Mouse (Mus musculus): ENCODE measurements at regions not wholly inside any gene's neighbourhood (a gene's known extent, or its start where the extent isn't known, plus 50 kb on each side); places are given as distances from the start of the nearest gene placed in this dataset.
A peak's percentile ranks its signal among the peaks of the same experiment; 100 is the strongest.

DNA sequence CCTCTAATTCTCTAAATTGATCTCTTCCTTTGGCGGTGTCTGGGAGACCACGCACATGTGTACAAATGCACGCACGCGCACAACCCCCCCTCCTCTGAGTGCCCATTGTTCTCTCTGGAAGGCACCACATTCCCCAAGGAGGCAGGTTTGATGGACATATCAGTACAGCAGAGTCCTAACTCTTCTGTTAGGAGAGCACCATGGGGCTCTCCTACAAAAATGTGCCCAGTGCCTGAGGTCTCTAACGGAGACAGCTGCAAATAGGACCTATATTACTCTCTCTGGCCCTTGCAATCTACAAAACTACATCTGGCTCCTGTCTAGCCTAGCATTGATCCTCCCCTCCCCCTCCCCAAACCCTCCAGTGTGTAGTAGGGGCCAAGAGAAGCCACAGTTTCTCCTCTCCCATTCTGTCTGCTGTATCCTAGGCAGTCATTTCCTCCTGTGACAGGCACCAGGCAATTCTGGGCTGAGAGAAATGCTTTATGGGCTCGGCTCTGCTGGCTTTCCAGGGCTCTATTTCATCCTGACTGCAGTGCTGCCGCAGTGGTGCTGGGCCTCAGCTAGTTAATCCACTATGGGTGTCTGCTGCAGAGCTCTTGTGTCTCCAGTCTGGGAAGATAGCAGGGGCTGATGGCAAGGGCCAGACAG is 340.6 kb downstream of the Rps24 start:
- no peak for DNase-seq (ENCODE audit: low spot score in 2 of 2)

DNA sequence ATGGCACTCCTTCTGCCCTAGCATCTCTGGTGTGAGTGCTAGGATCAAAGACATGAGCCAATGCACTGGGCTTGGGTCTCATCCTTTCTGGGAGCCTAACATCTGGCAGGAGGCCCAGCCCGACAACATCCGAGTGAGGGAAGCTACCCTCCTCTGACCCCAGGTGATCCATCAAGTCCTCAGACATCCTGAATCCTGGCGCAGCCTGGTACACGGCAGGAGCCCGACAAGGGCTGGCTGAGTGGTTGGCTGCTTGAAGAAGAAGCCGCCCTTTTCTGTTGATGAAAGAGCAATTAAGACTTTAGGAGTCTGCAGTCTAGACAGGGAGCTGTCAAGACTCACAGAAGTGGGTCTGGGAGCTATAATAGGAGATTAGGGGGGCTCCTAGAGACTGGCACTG is 342.1 kb downstream of the Rps24 start:
- no peak for DNase-seq (ENCODE audit: low spot score in 2 of 2)

DNA sequence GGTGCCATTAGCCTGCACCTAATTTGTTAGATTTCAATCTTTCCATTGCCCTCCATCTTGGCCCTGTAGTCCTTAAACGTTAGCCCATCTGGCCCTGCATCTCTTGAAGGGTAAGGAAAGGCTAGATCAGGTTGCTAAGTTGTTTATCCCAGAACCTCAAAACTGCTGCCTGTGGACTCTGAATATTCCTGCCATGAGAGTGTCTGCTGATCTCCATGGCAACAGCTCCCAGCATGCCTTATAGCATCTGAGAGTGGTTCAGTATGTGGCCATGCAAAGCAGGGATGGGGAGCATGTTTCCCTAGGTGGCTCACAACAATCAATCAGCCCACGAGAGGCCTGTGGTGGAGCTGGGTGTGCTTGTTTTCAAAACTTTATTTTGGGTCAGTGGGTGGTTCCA is 346.3 kb downstream of the Rps24 start:
- DNase-seq (ENCODE audit: low spot score in 2 of 2), result no peak

DNA sequence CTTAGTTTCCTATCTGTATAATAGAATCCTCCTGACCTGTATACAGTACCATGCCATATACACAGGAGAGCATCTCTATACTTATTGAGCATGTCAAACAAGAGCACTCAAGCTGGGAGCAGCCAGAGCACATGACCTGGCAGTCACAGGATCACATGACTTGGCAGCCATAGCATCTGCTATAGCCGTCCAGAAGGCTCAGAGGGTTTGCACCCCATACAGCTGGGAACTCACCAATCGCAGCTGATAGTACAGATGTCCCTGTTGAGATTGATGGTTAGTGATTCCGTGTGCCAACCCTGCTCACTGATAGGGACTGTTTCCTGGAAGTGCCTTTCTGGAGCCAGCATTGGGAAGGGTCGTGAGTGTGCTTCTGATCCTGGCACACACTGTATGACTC is 351.3 kb downstream of the Rps24 start:
- DNase-seq (ENCODE audit: low spot score in 2 of 2), result no peak

DNA sequence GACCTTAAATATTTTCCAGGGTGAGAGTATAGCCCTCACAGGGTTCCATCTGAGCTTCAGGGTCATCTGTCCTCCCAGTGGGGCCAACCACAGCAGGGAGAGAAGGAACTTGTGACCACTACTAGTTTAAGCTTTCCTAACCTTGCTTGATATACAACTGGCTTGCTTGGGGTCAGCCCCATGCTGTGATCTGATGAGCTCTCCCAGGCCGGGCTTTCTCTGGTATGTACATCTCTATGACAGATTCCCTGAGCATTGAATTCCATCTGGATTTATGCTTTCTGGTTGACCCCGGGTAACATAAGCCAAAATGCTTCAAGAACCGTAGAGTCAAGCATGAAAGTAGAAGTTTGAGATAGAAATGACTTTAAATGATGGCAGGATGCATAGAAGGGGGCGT is 352.1 kb downstream of the Rps24 start:
- DNase-seq (ENCODE audit: low spot score in 2 of 2), result no peak

DNA sequence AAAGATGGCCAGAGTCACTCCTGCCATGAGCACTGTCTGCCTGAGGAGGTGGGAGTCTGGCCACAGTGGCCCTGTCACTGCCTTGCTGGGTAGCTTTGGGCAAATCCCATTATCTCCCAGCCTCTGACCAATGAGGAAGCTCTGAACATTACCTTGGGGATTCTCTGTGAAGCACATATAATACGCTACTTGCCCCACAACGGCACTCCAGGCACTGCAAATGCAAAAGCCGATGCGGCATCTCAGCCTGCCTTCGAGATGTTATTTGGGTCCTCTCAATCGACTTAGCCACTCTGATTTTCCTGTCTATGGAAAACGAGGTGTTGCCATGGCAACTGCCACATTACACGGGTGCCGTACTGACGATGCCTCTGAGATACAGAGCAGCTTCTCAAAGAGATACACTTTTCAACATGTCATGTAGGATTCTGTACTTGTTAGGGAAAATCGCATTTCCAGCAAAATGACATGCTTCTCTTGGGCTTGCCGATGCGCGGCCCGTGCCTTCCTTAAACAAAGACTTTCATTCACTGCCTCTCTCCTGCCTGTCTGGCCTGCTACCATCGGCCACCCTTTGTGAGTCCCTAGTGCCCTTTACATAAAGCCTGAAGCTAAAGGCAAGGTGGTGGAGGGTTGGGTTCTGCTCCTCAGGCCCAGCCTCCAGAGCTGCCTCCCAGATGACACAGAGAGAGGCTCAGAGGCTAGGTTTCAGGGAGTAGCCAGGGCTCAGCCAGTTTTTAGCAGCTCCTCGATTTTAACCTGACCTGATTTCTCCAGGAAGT is 355.0 kb downstream of the Rps24 start:
- peak; percentile 81 to 92 for DNase-seq (ENCODE audit: low spot score in 2 of 2)

DNA sequence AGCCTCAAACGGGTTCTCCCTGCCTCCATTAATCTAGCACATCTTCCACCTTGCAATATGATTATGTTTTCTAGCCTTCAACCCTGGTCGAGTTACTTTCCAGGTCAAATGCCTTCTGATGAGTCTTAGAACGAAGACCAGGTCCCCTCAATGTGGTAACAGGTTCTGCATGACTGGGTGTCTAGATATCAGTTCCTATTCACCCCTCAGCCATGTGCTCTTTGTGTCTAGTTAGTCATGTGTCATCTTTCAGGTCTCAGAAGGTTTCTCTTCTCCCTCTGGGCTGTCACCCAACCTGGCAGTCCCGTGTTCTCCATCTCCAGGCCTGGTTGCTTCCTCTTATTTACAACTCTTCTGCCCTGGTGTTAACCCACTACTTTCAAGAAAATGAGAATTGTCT is 356.7 kb downstream of the Rps24 start:
- DNase-seq (ENCODE audit: low spot score in 2 of 2), result no peak

DNA sequence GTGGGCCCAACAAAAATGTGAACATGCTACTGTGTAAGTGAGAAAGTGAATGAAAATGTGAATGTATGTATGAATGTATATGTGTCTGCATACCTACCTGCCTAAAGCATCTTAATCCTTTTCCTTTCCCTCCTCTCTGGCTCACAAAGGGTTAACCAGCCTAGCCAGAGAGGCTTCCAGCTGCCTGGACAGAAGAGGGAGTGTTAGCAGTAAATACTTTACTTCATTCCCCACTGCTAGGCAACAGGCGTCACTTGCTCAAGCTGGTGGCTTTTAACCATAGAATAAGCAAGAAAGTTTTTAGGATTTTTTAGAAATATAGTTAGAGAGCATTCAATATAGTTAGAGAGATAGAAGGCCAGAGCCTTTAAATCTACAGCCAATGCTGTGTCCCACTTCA is 363.6 kb downstream of the Rps24 start:
- no peak for DNase-seq (ENCODE audit: low spot score in 2 of 2)

DNA sequence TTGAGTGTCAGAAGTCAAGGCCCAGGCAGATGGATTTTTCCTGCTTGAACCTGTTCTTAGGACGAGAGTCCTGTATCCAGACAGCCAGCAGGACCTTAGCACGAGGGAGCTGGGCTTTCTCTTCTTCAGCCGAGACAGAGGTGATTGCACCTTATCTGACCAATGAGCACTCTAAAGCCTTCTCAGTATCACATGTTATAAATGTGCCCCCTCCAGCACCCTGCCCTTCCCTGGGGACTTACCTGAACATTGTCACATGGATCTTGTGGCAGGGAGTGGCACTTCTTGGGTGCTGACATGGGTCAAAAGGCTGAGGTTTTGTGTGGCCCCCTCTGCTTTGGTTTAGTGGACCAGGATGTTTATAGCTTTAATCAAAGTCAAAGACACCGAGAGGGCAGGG is 367.5 kb downstream of the Rps24 start:
- DNase-seq (ENCODE audit: low spot score in 2 of 2), result no peak

DNA sequence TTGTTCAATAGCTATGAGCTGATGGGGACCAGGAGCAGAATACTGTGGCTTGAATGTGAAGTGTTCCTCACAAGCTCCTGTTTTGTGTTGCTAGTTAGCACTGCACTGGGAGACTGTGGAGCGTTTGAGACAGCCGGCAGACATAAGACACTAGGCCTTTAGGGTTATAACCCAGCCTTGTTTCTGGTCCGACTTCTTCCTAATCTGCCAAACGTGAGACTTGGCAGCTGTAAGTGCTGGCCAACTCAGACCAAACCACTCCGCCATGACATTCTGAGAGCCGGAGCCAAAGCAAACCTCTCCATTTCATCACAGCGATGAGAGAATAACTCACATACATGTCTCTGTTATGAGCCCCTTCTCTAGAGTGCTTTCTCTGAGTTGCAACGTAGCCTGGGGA is 375.2 kb downstream of the Rps24 start:
- no peak for DNase-seq (ENCODE audit: low spot score in 2 of 2)

DNA sequence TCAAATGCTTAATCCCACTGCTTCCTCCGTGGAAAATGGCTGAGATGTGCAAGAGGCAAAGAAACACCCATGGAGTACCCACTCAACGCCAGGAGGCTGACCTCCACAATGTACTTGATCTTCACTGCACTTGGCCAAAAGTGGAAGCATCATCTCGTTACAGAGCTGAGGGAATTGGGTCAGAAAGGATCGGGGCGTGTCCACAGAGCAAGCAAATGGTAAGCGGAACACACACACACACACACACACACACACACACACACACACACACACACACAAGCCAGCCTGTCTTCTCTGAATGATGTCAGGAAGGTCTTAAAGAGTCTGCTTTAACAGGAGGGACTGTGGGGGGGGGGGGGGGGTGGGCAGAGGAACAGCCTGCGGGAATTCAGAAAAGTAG is 375.7 kb downstream of the Rps24 start:
- no peak for DNase-seq (ENCODE audit: low spot score in 2 of 2)

DNA sequence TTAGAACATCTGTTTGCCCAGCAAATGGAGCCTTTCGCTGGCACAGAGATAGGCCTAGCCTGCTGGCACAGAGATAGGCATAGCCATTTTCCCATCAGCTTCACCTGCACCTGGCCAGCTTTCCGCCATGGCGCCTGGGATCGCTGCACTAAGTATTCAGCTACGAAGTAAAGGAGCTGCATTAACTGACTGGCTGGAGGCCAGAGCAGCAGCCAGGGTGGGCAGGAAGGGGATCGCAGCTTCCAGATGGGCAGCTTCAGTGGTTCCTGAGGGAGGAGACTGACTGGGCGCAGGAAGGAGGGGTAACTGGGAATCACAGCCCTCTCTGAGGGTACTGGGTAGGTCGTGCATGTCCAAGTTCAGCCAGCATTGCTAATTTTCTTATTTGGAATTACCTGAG is 376.2 kb downstream of the Rps24 start:
- DNase-seq (ENCODE audit: low spot score in 2 of 2), result no peak

DNA sequence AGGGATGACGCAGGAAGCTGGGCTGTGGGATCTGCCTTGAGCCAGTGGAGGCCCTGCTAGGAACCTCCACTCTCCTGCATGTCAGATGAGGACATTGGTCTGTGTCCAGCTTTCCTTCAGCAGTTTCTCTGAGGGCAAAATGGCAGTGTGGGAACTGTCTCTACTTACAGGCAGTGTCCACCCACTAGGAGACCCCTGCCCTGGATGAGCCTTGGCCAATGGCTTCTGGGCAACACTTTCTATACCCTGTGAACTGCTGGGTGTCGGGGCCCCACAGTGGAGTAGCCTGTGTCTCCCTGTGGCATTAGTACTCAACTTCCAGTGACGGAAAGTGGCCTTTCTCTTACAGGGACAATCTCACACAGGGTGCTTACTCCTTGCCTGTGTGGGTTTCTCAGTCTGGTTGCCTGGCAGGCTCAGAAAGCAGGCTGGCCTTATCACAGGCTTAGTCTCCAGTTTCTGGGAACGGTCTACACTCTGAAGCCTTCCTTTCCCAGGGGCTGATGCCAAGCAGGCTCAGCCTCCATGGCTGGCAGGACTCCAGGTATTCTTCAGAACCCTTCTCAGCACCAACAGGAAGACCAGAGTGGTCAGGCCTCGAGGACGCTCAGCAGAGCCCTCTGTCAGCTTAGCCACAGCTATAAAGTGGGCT is 378.8 kb downstream of the Rps24 start:
- no peak for DNase-seq (ENCODE audit: low spot score in 2 of 2)

DNA sequence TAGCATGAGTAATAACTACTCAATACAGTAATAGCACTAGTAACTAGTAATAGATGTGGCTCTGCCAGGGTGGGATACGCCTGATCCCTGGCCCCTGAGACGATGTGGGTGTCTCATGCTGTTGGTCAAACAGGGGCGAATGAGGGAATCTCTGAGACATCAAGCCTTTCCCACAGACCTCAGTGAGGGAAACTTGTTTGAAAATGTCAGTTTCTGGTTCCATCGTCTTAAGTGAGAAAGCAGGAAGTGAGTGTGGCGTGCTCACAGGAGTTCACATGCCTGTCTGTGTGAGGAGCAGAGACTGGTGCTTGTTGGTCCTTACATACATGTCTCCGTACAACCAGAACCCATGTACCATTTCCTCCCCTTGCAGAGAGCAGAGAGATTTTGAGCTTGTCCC is 380.9 kb downstream of the Rps24 start:
- no peak for DNase-seq (ENCODE audit: low spot score in 2 of 2)

DNA sequence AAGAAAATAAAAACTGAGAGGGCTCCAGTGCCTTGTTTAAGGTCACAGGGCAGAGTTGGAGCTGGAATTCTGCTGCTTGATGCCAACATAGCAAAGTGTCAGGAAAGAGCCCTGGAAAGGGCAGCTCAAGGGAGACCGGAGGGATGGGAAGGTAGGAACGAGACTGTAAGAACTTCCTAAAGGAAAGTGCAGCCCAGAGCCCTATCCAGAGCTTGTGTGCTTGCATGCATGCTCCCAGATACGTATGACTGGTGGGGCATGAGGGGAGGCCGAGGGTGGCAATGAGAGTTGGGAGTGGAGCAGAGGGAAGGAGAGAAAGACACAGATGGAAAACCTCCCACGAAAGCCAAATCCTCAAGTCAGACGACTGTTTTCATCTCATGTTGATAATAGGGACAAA is 381.8 kb downstream of the Rps24 start:
- no peak for DNase-seq (ENCODE audit: low spot score in 2 of 2)

DNA sequence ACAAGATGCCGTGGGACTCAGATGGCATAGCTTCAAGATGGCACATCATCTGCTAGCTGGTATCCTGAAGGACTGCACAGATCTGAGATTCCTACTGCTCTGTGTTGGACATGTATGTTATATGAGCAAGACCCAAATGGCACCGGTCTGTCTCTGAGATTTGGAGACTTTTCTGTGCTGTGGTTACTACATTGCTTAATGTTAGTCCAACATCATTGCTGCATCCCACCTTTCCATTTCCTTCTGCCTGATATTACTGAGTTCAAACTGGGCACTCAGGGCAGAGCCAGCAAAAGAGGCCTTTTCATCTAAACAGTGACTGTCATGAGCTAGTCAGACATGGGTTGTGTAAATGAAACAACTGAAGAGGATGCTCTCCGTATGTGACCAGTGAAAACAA is 383.3 kb downstream of the Rps24 start:
- DNase-seq (ENCODE audit: low spot score in 2 of 2), result no peak

DNA sequence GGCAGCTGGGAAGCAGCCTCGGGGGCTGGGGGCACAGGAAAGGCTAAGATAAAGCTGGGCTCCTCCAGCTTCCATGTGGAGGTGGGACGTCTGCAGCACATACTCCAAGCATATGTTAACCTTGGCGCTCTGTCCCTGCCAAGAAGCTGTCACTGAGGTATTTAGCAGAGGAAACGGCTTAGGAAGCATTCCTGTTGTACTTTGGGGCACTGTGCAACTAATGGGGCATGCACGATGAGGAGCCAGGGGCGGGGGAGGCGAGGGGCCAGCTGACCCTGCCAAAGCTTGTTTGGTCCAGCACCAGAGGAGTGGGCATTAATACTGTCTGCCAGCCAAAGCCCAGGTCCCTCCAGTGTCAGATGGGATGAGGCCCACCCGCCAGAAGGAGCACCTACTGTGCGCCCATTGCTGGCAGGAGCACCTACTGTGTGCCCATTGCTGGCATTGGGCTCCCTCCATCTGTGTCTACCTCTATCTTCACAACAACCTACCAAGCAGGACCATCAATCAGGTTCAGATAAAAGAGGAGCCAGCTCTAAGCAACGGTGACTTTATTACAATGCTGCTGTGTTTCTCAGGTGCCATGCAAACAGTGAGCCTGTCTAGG is 384.6 kb downstream of the Rps24 start:
- no peak for DNase-seq (ENCODE audit: low spot score in 2 of 2)

DNA sequence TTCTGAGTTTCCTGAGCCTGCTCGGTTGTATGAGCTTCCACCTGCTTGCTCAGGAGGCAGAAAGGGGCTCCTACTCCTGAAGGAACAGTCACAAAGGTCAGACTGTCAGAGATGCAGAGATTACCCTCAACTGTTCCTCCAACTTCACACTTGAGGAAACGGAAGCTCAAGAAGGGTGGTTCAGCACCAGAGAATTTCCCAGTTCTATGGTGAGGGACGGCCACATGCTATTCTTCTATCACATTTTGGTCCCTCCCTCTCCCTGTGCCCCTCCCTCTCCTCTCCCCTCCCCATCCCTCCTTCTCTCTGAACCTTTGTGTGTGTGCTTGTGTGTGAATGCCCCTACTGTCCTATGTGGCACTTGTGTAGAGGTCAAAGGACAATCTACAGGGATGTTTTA is 386.0 kb downstream of the Rps24 start:
- DNase-seq (ENCODE audit: low spot score in 2 of 2), result no peak

DNA sequence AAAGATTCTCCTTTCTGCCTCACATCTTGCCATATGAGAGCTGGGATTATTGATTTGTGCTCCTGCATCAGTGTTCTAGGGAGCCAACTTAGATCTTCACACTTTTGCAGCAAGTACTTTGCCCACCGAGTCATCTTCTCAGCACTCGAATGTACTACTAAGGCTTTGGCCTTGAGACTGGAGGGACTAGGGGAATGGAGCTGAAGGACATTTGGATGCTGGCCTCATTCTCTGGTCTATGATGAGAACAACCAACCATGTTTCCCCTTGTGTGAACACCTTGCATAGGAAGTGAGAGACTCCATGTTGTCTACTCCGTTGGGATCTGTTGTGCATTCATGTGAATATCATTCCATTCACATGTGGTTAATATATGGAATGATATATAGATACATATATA is 386.5 kb downstream of the Rps24 start:
- no peak for DNase-seq (ENCODE audit: low spot score in 2 of 2)

DNA sequence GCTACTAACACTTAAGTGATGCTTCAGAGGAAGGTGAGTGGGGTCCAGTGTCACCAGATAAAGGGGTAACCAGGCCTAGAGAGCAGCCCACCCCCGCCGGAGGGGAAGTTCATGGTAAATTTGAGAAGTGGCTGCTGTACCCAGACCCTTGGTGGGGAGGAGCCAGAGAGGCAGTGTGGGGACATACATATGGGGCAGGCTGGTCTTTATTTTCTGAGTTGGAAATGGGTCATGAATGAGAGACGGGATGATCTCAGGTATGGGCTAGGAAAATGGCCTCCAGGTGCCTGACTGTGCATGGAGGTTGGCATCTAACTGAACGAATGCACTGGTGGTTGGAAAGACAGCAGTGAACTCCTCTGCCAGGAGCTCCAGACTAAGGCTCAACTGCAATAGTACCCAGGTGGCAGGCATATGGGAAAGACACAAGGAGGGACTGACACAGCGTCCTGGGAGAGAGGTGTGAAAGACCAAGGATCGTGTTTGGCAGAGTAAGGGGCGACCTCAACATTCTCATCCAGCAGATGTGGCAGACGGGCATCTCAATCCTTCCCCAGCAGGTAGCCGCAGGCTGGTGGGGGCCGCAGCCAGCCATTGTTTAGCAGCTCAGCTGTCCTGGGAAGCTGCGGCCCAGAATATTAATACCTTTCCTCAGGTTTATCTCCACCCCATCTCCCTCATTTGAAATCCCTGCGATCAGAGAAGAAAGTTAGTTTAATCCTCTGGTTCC is 387.7 kb downstream of the Rps24 start:
- DNase-seq (ENCODE audit: low spot score in 2 of 2), result no peak

DNA sequence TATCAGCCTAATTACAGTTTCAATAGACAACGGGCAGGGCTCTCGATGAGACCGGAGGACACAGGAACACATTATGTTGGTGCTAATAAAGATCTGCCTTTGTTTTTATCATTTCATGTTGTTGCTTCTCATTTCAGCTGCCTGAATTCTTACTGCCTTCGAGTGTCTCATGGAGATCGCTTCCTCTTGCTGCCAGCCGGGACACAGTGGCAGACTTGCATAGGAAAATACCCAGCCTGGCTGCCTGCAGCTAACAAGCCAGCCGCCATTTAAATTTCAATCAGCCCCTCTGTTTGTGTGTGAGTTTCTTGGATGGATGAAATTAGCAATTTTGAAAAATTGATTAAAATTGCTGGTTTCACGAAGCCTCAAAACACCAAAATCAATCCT is 388.2 kb downstream of the Rps24 start:
- DNase-seq (ENCODE audit: low spot score in 2 of 2), result no peak

DNA sequence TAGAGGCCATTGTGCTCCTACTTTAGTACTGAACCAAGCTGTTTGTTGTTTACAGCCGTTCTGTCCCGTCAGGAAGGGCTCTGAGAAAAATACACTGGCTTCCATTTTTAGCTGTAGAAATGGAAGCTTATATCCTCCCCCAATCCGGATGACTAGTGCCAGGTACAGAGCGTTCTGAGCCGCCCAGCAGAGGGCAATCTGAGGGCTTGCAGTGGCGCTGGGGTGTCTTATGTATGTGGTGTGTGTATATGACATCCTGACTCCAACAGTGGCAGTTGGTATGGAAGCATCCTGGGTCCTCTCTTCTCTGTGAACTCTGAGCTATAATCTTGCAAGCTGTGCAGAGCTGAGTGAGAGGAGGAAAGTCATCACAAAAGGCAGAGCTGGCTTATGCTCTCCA is 389.0 kb downstream of the Rps24 start:
- no peak for DNase-seq (ENCODE audit: low spot score in 2 of 2)
